Comparison of ENCODE assay signal across 20 mouse cellular contexts in the genomic region with DNA sequence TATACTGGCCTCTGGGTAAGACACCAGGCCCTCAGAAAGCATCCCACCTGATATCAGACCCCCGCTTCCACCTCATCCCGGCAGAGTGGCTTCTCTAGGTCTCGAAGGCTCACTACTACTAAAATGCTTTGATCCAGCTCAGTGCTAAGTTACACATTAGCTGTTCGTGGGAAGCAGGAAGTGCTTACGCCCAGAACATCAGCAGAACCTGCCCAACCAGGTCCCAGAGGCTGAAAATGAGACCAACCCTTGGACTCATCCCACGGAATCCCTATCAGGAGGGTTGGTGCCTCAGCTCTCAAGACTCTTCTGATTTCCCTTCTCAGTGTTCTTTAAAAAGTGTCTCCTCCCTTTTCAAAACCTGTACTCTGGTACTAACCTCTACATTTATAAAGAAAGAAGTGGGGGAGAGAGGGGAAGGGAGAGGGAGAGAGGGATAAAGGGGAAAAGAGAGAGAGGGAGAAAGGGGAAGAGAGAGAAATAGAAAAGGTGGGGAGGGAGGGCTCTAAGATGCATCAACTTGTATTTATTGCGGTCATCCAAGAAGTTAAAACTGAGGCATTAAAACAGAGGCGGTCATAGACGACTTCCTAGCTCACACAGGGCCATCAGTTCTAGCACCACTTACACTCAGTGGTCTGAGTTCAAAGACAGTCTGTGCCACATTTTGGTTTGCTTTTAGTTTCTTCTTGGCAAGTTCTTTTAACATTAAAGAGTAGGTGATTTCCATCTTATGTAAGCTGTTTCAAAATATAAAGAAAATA. TPM values are rescaled to one million over a fixed set of nuclear protein-coding genes. Genes with fewer than 3 reads are reported as not detected.
A peak's percentile ranks its signal among the peaks of the same experiment; 100 is the strongest.
DNase-seq lines count a peak whose midpoint lies in the region; TF ChIP-seq lines count a peak whose summit lies in the region.
"Had no signal": no experiment of that assay in that cellular context is flagged by ENCODE, and none has a peak within 500 bp of the region (broad histone marks: within the 10 kb centered on the region; RNA-seq: fewer than 3 reads in every experiment).

No protein-coding gene starts in this region.

- H3K36me3 ChIP-seq in kidney, adult 2 months (ENCODE audit: control insufficient read depth, insufficient read depth, low read length) = no peaks in the 10 kb centered on the region
- H3K36me3 ChIP-seq: liver, embryonic 15.5 days had no signal

- H3K27ac ChIP-seq in kidney, adult 2 months (ENCODE audit: insufficient read depth, low read depth, low read length) = no peak overlapping the region
- H3K27ac ChIP-seq: hindbrain, embryonic 14.5 days; limb, embryonic 12.5 days; liver, embryonic 15.5 days had no signal

- no peak overlapping the region for H3K4me3 ChIP-seq in kidney, adult 2 months (ENCODE audit: insufficient read depth, low read depth, low read length)
- H3K4me3 ChIP-seq: limb, embryonic 12.5 days; liver, embryonic 15.5 days had no signal

- H3K4me1 ChIP-seq in kidney, adult 2 months (ENCODE audit: control insufficient read depth, insufficient read depth, low read length) = peaks cover 2% of the 10 kb centered on the region; the same call in 1 of the 2 replicates
- H3K4me1 ChIP-seq: limb, embryonic 12.5 days; liver, embryonic 15.5 days had no signal

- TF ChIP-seq CTCF in kidney, adult 2 months (conservative IDR thresholded peaks at IDR 0.05; ENCODE audit: insufficient read depth, insufficient read length, low read depth, low read length) = no peak

- H3K27me3 ChIP-seq in kidney, adult 2 months (replicated peaks; ENCODE audit: control insufficient read depth, insufficient read depth, low read length) = no peaks in the 10 kb centered on the region
- H3K27me3 ChIP-seq: limb, embryonic 12.5 days; liver, embryonic 15.5 days; Patski had no signal

- TF ChIP-seq POLR2A in kidney, adult 2 months (IDR thresholded peaks at IDR 0.05; ENCODE audit: low read depth, low read length) = no peak

- DNase-seq in testis, postnatal 10 days (ENCODE audit: low spot score) = peak; percentile 26
- DNase-seq in testis, postnatal 14 days (ENCODE audit: low spot score) = no peak
- peak; percentile 78 for DNase-seq in kidney, adult 2 months
- peak; percentile 46 to 72 for DNase-seq in kidney, postnatal 25 days
- peak; percentile 61 for DNase-seq in yolk sac, embryonic 10.5 days (ENCODE audit: low spot score)
- no peak for DNase-seq in adipocyte (ENCODE audit: low spot score)
- DNase-seq in gastrocnemius, adult 8-10 months (ENCODE audit: low spot score in 2 of 2) = no peak
- no peak for DNase-seq in lung, postnatal 25 days (ENCODE audit: low spot score)
- DNase-seq: adrenal gland, postnatal 25 days; B cell, adult 2 months; cerebellum, adult 18-20 months; cerebellum, postnatal 36 days; gastrocnemius, postnatal 14 days; heart, postnatal 14 days; lung, postnatal 10 days; thymus, adult 2 months had no signal

- WGBS in kidney, adult 2 months = 45% methylated on average over 9 of the region's 9 CpGs

RNA-seq across cellular contexts. Expression of a gene that starts 45.6 kb away (rescaled TPM):
- polyA plus RNA-seq in kidney, adult 2 months (2012; rRNA removed) = 62.6 and 64.2 TPM in 2 replicates
- total RNA-seq in gastrocnemius, adult 8-10 months (2022) = 10 to 100 TPM; 22.0 to 27.5 (median 25.7) TPM

RNA-seq across cellular contexts. Expression of a gene that starts 46.3 kb away (rescaled TPM):
- polyA plus RNA-seq in kidney, adult 2 months (2012; rRNA removed) = 0.52 and 0.57 TPM in 2 replicates
- total RNA-seq in gastrocnemius, adult 8-10 months (2022) = 1 to 10 TPM; 1.6 to 2.7 (median 1.9) TPM

Comparison
In these comparisons a context has a peak if more than half of its experiments do, and no peak if none do; other contexts are left out.
1. DNase-seq: peak in testis, postnatal 10 days (single experiment), kidney, adult 2 months (single experiment), kidney, postnatal 25 days (2 of 2) and yolk sac, embryonic 10.5 days (single experiment); none in testis, postnatal 14 days (single experiment), adipocyte (single experiment), gastrocnemius, adult 8-10 months (0 of 2) and lung, postnatal 25 days (single experiment).